Mouse (Mus musculus): ENCODE measurements around the gene Epha7. TPM values are rescaled to one million over a fixed set of nuclear protein-coding genes. Genes with fewer than 3 reads are reported as not detected.

The Epha7 gene
- polyA plus RNA-seq, 1 experiment from 2014 or later, result 28.3 TPM

- Histone ChIP-seq H3K27ac (ENCODE audit: low read length) (no peak overlapping the region), H3K4me2 (replicated peaks; ENCODE audit: low read depth, low read length) (no peak overlapping the region), H3K4me3 (ENCODE audit: low read depth, low read length) (no peak overlapping the region), H3K36me3 (ENCODE audit: control insufficient read depth, insufficient read depth, low read length) (0 out of 2 replicates have a peak, but pooled peaks cover 5% of the 10 kb centered on the region), H3K9me3 (ENCODE audit: control insufficient read depth, low read depth, low read length) (no peaks in the 10 kb centered on the region), H3K9ac (replicated peaks; ENCODE audit: low read depth, low read length) (no peak overlapping the region), H3K27me3 (ENCODE audit: control insufficient read depth, insufficient read depth, low read length) (no peaks in the 10 kb centered on the region), H3K4me1 (ENCODE audit: control insufficient read depth, insufficient read depth, low read length) (no peaks in the 10 kb centered on the region; the same call in 1 of the 2 replicates)
- no peak for ATAC-seq (ENCODE audit: insufficient number of reproducible peaks, insufficient read depth, low FRiP score, low read depth)
- WGBS, result 36% methylated on average over 1 of the region's 1 CpGs
Observed at GRCm38 (mm10) chr4:28823616-28824015, 10.7 kb downstream of the Epha7 start.

GRCm38 (mm10) chr4:28824616-28825015, 11.7 kb downstream of the Epha7 start:
- Histone ChIP-seq H3K4me2 (replicated peaks; ENCODE audit: low read depth, low read length) (no peak overlapping the region), H3K4me1 (ENCODE audit: control insufficient read depth, insufficient read depth, low read length) (no peaks in the 10 kb centered on the region; the same call in 1 of the 2 replicates), H3K4me3 (ENCODE audit: low read depth, low read length) (no peak overlapping the region), H3K36me3 (ENCODE audit: control insufficient read depth, insufficient read depth, low read length) (0 out of 2 replicates have a peak, but pooled peaks cover 5% of the 10 kb centered on the region), H3K27ac (ENCODE audit: low read length) (no peak overlapping the region), H3K9ac (replicated peaks; ENCODE audit: low read depth, low read length) (no peak overlapping the region), H3K9me3 (ENCODE audit: control insufficient read depth, low read depth, low read length) (no peaks in the 10 kb centered on the region), H3K27me3 (ENCODE audit: control insufficient read depth, insufficient read depth, low read length) (no peaks in the 10 kb centered on the region)
- WGBS, result 41% methylated on average over 7 of the region's 7 CpGs
- no peak for ATAC-seq (ENCODE audit: insufficient number of reproducible peaks, insufficient read depth, low FRiP score, low read depth)

GRCm38 (mm10) chr4:28837669-28838068, 24.7 kb downstream of the Epha7 start:
- Histone ChIP-seq H3K36me3 (ENCODE audit: control insufficient read depth, insufficient read depth, low read length) (no peaks in the 10 kb centered on the region), H3K9me3 (ENCODE audit: control insufficient read depth, low read depth, low read length) (no peaks in the 10 kb centered on the region), H3K9ac (replicated peaks; ENCODE audit: low read depth, low read length) (no peak overlapping the region), H3K4me3 (ENCODE audit: low read depth, low read length) (no peak overlapping the region), H3K27ac (ENCODE audit: low read length) (no peak overlapping the region), H3K27me3 (ENCODE audit: control insufficient read depth, insufficient read depth, low read length) (no peaks in the 10 kb centered on the region), H3K4me2 (replicated peaks; ENCODE audit: low read depth, low read length) (no peak overlapping the region), H3K4me1 (ENCODE audit: control insufficient read depth, insufficient read depth, low read length) (no peaks in the 10 kb centered on the region)
- 87% methylated on average over 3 of the region's 3 CpGs for WGBS
- no peak for ATAC-seq (ENCODE audit: insufficient number of reproducible peaks, insufficient read depth, low FRiP score, low read depth)

GRCm38 (mm10) chr4:28846311-28846710, 33.4 kb downstream of the Epha7 start:
- H3K9ac ChIP-seq (replicated peaks; ENCODE audit: low read depth, low read length), result no peak overlapping the region
- H3K4me1 ChIP-seq (ENCODE audit: control insufficient read depth, insufficient read depth, low read length), result no peaks in the 10 kb centered on the region
- H3K36me3 ChIP-seq (ENCODE audit: control insufficient read depth, insufficient read depth, low read length), result no peaks in the 10 kb centered on the region
- H3K27ac ChIP-seq (ENCODE audit: low read length), result no peak overlapping the region
- no peaks in the 10 kb centered on the region for H3K27me3 ChIP-seq (ENCODE audit: control insufficient read depth, insufficient read depth, low read length)
- 93% methylated on average over 4 of the region's 4 CpGs for WGBS
- H3K9me3 ChIP-seq (ENCODE audit: control insufficient read depth, low read depth, low read length), result no peaks in the 10 kb centered on the region
- no peak overlapping the region for H3K4me2 ChIP-seq (replicated peaks; ENCODE audit: low read depth, low read length)
- ATAC-seq (ENCODE audit: insufficient number of reproducible peaks, insufficient read depth, low FRiP score, low read depth), result no peak
- H3K4me3 ChIP-seq (ENCODE audit: low read depth, low read length), result no peak overlapping the region

GRCm38 (mm10) chr4:28850388-28850787, 37.5 kb downstream of the Epha7 start:
- Histone ChIP-seq H3K36me3 (ENCODE audit: control insufficient read depth, insufficient read depth, low read length) (no peaks in the 10 kb centered on the region), H3K9me3 (ENCODE audit: control insufficient read depth, low read depth, low read length) (no peaks in the 10 kb centered on the region), H3K4me2 (replicated peaks; ENCODE audit: low read depth, low read length) (no peak overlapping the region), H3K27me3 (ENCODE audit: control insufficient read depth, insufficient read depth, low read length) (no peaks in the 10 kb centered on the region), H3K27ac (ENCODE audit: low read length) (no peak overlapping the region), H3K9ac (replicated peaks; ENCODE audit: low read depth, low read length) (no peak overlapping the region), H3K4me3 (ENCODE audit: low read depth, low read length) (no peak overlapping the region), H3K4me1 (ENCODE audit: control insufficient read depth, insufficient read depth, low read length) (no peaks in the 10 kb centered on the region)
- ATAC-seq (ENCODE audit: insufficient number of reproducible peaks, insufficient read depth, low FRiP score, low read depth), result no peak
- WGBS, result 42% methylated on average over 2 of the region's 2 CpGs

GRCm38 (mm10) chr4:28862845-28863666, 50.1 kb downstream of the Epha7 start:
- Histone ChIP-seq H3K4me3 (ENCODE audit: low read depth, low read length) (no peak overlapping the region), H3K4me2 (replicated peaks; ENCODE audit: low read depth, low read length) (no peak overlapping the region), H3K36me3 (ENCODE audit: control insufficient read depth, insufficient read depth, low read length) (no peaks in the 10 kb centered on the region), H3K27ac (ENCODE audit: low read length) (no peak overlapping the region), H3K9me3 (ENCODE audit: control insufficient read depth, low read depth, low read length) (no peaks in the 10 kb centered on the region), H3K27me3 (ENCODE audit: control insufficient read depth, insufficient read depth, low read length) (no peaks in the 10 kb centered on the region), H3K4me1 (ENCODE audit: control insufficient read depth, insufficient read depth, low read length) (no peaks in the 10 kb centered on the region), H3K9ac (replicated peaks; ENCODE audit: low read depth, low read length) (no peak overlapping the region)
- no peak for ATAC-seq (ENCODE audit: insufficient number of reproducible peaks, insufficient read depth, low FRiP score, low read depth)
- WGBS, result 59% methylated on average over 6 of the region's 6 CpGs

GRCm38 (mm10) chr4:28866411-28866810, 53.5 kb downstream of the Epha7 start:
- WGBS, result 46% methylated on average over 2 of the region's 2 CpGs
- no peaks in the 10 kb centered on the region for H3K9me3 ChIP-seq (ENCODE audit: control insufficient read depth, low read depth, low read length)
- H3K4me2 ChIP-seq (replicated peaks; ENCODE audit: low read depth, low read length), result no peak overlapping the region
- H3K36me3 ChIP-seq (ENCODE audit: control insufficient read depth, insufficient read depth, low read length), result no peaks in the 10 kb centered on the region
- H3K9ac ChIP-seq (replicated peaks; ENCODE audit: low read depth, low read length), result no peak overlapping the region
- H3K4me3 ChIP-seq (ENCODE audit: low read depth, low read length), result no peak overlapping the region
- ATAC-seq (ENCODE audit: insufficient number of reproducible peaks, insufficient read depth, low FRiP score, low read depth), result no peak
- no peak overlapping the region for H3K27ac ChIP-seq (ENCODE audit: low read length)
- H3K27me3 ChIP-seq (ENCODE audit: control insufficient read depth, insufficient read depth, low read length), result no peaks in the 10 kb centered on the region
- H3K4me1 ChIP-seq (ENCODE audit: control insufficient read depth, insufficient read depth, low read length), result no peaks in the 10 kb centered on the region

- no peak for ATAC-seq (ENCODE audit: insufficient number of reproducible peaks, insufficient read depth, low FRiP score, low read depth)
- WGBS, result 89% methylated on average over 11 of the region's 11 CpGs
Observed at GRCm38 (mm10) chr4:28871615-28872014, 58.7 kb downstream of the Epha7 start.

More at GRCm38 (mm10) chr4:28871615-28872014, 58.7 kb downstream of the Epha7 start:
- no peaks in the 10 kb centered on the region for H3K36me3 ChIP-seq (ENCODE audit: control insufficient read depth, insufficient read depth, low read length)
- no peak overlapping the region for H3K4me3 ChIP-seq (ENCODE audit: low read depth, low read length)
- no peaks in the 10 kb centered on the region for H3K27me3 ChIP-seq (ENCODE audit: control insufficient read depth, insufficient read depth, low read length)
- no peak overlapping the region for H3K9ac ChIP-seq (replicated peaks; ENCODE audit: low read depth, low read length)
- H3K27ac ChIP-seq (ENCODE audit: low read length), result no peak overlapping the region
- no peak overlapping the region for H3K4me2 ChIP-seq (replicated peaks; ENCODE audit: low read depth, low read length)
- no peaks in the 10 kb centered on the region for H3K9me3 ChIP-seq (ENCODE audit: control insufficient read depth, low read depth, low read length)
- no peaks in the 10 kb centered on the region for H3K4me1 ChIP-seq (ENCODE audit: control insufficient read depth, insufficient read depth, low read length)
